Mouse (Mus musculus): Measurements from ENCODE around the gene Zscan2.
A peak's percentile ranks its signal among the peaks of the same experiment; 100 is the strongest.

Zscan2 gene

GRCm38 (mm10) chr7:80888595-80888994, 27.9 kb downstream of the Zscan2 start:
- peak; percentile 90 for DNase-seq

GRCm38 (mm10) chr7:80889021-80889511, 28.3 kb downstream of the Zscan2 start:
- peak; percentile 96 for DNase-seq

GRCm38 (mm10) chr7:80889841-80890241, 29.1 kb downstream of the Zscan2 start:
- DNase-seq: peak; percentile 92

DNA sequence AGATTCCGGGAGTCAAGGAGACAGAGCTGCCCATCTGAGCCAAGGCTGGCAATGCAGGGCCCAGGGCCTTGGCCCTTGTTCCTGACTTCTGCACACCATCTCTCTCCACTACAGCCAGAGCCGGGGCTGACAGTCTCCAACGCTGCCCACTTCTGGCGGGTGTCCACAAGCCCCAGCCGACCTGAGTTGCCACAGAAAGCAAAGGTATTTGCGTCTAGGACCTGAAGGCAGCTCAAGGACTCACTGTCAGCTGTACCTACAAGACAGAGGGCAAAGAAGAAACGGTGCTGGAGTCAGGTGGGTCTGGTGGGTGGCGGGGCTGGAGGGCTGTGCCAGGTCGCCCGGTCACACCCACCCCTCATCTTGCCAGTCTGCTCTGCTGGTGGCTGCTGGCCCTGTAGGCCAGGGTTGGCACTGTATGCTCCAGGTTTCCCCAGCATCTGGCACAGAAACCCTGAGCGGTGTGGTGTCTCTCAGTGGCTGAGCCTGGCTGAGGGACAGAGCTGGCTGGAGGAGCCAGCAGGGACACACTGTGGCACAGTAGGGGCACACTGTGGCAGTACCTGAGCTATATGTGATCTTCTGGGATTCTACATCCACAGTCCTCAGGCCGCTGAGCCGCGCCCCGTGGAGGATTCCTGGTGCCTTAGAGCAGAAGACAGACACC, 32.5 kb downstream of the Zscan2 start:
- peak; percentile 88 for DNase-seq

DNA sequence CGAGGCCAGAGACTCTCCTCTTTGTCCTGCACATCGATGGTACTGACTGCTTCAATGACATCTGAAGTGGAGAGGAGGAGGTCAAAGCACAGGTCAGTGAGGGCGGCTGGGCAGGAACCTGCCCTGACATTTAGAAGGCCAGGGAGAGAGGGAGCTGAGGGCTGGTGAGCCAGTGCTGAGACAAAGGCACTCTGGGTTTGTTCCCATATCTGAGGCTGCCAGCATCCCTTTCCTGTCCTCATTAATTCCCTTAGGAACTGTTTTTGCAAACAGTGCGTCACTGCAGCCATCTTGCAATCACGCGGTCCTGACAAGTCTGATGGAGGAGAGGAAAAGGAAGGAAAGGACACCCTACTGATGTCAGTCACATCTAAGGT, 33.0 kb downstream of the Zscan2 start:
- DNase-seq: peak; percentile 95

DNA sequence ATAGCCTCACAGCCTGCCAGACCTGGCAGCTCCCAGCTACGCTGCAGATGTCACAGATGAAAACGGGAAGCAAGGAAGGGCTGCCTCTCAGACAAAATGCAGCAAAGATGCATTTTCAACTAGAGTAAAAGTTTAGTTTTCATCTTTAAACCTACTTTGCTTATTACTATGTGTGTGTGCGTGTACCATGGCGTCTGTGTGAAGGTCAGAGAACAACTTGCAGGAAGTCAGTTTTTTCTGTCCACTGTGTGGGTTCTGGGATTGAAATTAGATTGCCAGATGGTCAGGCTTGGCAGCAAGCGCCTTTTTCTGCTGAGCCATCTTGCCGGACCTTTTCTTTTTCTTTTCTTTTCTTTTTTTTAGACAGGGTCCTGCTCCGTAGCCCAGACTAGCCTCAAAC, 33.5 kb downstream of the Zscan2 start:
- no peak for DNase-seq

- peak; percentile 91 for DNase-seq
Measured at GRCm38 (mm10) chr7:80894815-80895519, 34.2 kb downstream of the Zscan2 start.

DNA sequence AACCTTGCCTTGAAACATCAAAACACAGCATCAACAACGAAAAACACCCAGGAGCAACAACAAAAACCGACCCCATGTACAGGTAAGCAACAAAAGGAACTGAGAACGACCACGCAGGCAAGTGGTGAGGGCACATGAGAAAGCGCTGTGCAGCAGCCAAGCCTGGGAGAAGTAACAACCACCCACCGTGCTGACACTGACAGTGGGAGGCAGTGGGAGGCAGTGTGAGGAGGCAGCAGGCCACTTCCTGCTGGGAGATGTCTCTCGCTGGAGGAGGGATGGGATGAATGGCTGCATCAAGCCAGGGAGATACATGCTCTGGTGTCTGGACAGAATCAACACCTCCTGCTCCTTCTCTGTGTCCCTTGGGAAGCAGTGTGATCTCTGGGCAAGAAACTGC, 36.4 kb downstream of the Zscan2 start:
- DNase-seq: no peak

- no peak for DNase-seq
Measured at GRCm38 (mm10) chr7:80897721-80898120, 37.0 kb downstream of the Zscan2 start.

DNA sequence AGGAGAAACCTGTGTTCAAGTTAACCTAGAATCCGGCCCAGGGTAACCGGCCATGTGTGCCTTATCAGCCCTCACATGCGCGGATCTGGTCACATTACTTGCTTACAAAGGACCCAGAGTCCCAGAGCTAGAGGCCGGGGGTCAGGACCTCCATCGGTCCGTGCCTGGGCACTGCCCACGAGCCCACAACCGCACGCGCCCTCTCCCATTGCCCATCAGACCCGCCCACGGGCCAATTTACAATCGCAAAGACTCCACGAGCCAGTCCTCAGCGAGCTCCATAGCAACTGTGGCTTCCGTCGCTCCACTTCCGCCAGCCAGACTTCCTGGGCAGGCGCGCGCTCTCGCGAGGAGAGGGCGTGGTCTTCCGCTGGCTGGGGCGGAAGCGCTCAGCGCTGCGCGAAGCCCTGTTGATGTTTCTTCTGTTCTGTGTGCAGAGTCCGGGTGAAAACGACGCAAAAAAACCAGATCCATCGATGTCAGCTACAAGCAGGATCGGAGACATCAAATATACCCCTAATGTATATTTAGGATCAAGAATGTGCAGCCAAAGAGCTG, 40.3 kb downstream of the Zscan2 start, which contains the start of gene Wdr73:
Gene Wdr73, minus strand, starts transcription at position 326 of the 558 bp plus-strand sequence.
- peak; percentile 99 for DNase-seq

- peak; percentile 91 for DNase-seq
Measured at GRCm38 (mm10) chr7:80901541-80902274, 41.0 kb downstream of the Zscan2 start.

DNA sequence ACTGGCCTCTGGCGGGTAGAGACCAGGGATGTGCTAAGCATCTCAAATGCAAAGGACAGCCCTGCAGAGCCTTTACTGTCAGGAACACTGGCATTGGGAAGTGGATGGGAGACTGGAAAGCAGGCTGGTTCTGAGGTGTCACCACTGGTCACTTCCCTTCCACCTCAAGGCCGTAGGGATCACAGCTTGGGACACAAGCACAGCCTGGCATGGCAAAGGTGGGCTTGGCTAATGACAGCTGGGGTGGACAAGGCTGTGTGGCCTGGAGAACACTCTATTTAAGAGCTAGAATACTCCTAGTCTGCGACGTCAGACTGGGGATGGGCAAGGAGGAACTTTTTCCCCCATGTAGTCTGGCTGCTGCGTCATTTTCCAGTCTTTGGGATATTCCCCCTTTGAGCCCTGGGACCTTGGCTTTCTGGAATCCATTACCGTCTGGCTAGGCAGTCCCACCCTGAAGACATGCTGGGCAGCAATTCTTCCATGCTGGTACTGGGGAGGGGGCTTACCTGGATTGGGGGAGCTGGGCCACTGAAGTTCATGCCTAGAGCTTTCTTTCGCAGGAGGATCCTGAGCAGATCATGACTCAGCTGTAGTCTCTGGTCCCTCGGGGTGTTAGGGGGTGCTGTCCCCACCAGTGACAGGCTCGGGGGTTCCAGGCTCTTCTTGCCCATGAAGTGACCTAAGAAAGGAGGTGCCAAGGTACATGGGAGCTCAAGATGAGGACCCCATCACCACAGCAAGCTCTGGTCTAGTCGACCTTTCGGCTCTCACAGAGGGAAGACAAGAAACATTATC, 43.1 kb downstream of the Zscan2 start:
- peak; percentile 92 for DNase-seq

DNA sequence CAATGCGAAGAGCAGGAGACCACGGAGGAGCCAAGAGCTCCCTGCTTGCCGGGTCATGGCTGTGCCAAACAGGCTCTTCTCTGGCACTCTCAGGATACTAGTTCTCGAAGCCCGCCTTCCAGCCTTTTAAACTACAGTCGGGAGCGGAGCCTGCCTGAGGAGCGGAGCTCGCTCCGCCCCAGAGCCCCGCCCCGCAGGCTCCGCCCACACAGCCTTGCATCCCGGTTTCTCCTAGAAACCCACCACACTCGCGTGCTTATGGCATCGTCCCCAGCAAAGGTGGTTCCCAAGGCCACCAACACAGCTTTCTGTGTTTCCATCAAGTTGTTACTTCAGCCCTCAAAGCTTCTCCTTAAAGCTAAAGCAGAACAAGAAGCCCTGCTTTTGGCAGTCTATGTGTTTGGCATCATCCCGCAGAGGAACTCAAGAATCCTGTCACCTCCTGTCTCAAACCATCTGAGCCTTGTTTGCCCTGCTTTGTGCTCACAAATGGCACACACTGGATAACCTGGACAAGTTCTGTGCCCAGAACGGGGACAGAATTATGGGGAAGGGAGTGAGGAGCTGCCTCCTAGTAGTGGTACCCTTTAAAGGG, 44.3 kb downstream of the Zscan2 start, which contains the start of gene Nmb:
Gene Nmb, minus strand, starts transcription at position 156 of the 595 bp plus-strand sequence.
- DNase-seq: peak; percentile 98

GRCm38 (mm10) chr7:80911053-80911452, 50.3 kb downstream of the Zscan2 start:
- no peak for DNase-seq

GRCm38 (mm10) chr7:80912496-80912895, 51.8 kb downstream of the Zscan2 start:
- DNase-seq: no peak

GRCm38 (mm10) chr7:80917916-80918465, 57.3 kb downstream of the Zscan2 start:
- DNase-seq: no peak

- no peak for DNase-seq
Measured at GRCm38 (mm10) chr7:80918982-80919646, 58.4 kb downstream of the Zscan2 start.

DNA sequence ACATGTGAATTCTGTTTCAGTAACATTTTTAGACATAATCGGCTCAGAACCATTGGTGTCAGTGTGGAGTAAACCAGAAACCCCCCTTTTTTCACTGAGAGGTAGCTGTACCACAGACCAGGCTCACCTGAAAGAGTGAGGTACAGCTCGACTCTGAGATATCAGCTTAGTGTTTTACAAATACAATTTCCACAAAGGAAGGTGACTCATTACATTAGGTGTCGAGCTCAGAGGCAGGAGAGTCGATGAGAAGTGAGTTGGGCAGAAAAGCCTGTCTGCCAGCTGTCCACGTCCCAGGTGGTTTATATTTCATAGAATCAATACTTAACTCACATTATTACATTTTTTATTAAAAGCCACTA, 58.9 kb downstream of the Zscan2 start:
- no peak for DNase-seq

DNA sequence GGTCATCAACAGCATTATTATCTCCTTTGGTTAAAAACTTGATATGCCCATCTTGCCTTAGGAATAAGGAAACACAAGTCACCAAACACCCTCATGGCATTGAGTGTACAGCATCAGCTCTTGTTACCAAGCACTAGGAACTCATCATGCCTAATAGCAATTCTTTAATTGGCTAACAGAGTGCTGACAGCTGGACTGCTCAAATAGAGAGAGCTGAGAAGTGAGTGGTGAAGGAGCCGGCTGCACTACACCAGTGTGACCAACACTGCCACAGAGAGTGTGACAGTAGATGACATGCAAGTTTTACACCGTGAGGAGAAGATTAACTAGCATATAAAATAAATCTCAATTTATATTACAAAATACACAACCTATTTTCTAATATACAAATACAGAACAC, 62.4 kb downstream of the Zscan2 start:
- no peak for DNase-seq

Data from heart, adult 11 months (tissue).